Mouse (Mus musculus) stomach, embryonic 15.5 days (tissue): ENCODE results near the gene Kif6. TPM values are rescaled to one million over a fixed set of nuclear protein-coding genes. Genes with fewer than 3 reads are reported as not detected.

ENCODE experiments used
- ATAC-seq: fragments of 200-750 bp; cut with Nextera tagmentation; 2 replicates; pipeline ENCODE4 v1.8.0; 2017; ENCODE audit warnings: low read depth, moderate number of reproducible peaks, moderate TSS enrichment; ENCODE audit not compliant: insufficient read depth, low FRiP score
- H3K27ac ChIP-seq: fragments of 300-500 bp; sonication (generic); 2 replicates; pipeline ENCODE4 v1.5.1; 2015; ENCODE audit warnings: mild to moderate bottlenecking, inconsistent platforms
- H3K27me3 ChIP-seq: fragments of 300-500 bp; sonication (generic); replicated peaks from 2 replicates; pipeline ENCODE4 v1.6.1; 2015; ENCODE audit warnings: inconsistent platforms
- H3K36me3 ChIP-seq: fragments of 300-500 bp; sonication (generic); 2 replicates; pipeline ENCODE4 v1.6.1; 2015; ENCODE audit warnings: inconsistent platforms
- H3K4me1 ChIP-seq: fragments of 300-500 bp; sonication (generic); 2 replicates; pipeline ENCODE4 v1.6.1; 2015; ENCODE audit warnings: inconsistent platforms
- H3K4me2 ChIP-seq: fragments of 300-500 bp; sonication (generic); 2 replicates; pipeline ENCODE4 v1.6.1; 2015; ENCODE audit warnings: mild to moderate bottlenecking, inconsistent platforms
- H3K4me3 ChIP-seq: fragments of 300-500 bp; sonication (generic); replicated peaks from 2 replicates; pipeline ENCODE4 v1.5.1; 2015; ENCODE audit warnings: inconsistent platforms
- H3K9ac ChIP-seq: fragments of 300-500 bp; sonication (generic); 2 replicates; pipeline ENCODE4 v1.6.1; 2015; ENCODE audit warnings: inconsistent platforms
- H3K9me3 ChIP-seq: fragments of 300-500 bp; sonication (generic); 2 replicates; pipeline ENCODE4 v1.6.1; 2016; ENCODE audit warnings: inconsistent platforms
- polyA plus RNA-seq: library from polyadenylated mRNA; unstranded; fragments of >200 nt; fragmentation: Nextera tagmentation; extraction: Ambion mirVana; gene quantifications from 2 replicates; pipeline ENCODE4 v1.2.1, GENCODE M21; 2015

Kif6 gene
- polyA plus RNA-seq, 1 experiment from 2014 or later = 1.9 TPM

DNA sequence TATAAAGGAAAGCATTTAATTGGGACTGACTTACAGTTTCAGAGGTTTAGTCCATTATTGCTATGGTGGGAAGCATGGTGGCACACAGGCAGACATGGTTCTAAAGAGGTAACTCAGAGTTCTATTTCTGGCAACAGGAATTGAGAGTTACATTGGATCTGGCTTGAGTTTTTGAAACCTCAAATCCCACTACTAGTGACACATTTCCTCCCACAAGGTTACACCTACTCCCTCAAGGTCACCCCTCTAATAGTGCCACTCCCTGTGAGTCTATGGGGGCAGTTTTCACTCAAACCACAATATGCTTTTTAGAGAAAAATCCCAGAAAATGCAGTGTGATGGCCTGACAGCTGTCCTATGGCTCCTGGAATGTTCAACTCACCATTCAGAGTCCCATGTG lies 344.1 kb downstream of the Kif6 start:
- H3K4me3 ChIP-seq = no peak overlapping the region
- ATAC-seq = no peak

More for the DNA sequence above, 344.1 kb downstream of the Kif6 start:
- no peak overlapping the region for H3K4me2 ChIP-seq
- H3K27me3 ChIP-seq = no peaks in the 10 kb centered on the region
- H3K36me3 ChIP-seq = no peaks in the 10 kb centered on the region
- H3K27ac ChIP-seq = no peak overlapping the region
- H3K9ac ChIP-seq = no peak overlapping the region
- no peaks in the 10 kb centered on the region for H3K4me1 ChIP-seq
- no peaks in the 10 kb centered on the region for H3K9me3 ChIP-seq

Other genes with a start within 250 kb of the Kif6 start
- gene Mocs1, start 186.8 kb upstream of the Kif6 start, polyA plus RNA-seq = 8.2 TPM in 2 replicates
- 6.6 and 7.2 TPM in 2 replicates for gene Daam2, start 50.8 kb upstream of the Kif6 start, polyA plus RNA-seq